Mouse (Mus musculus) testis, adult 2 months (tissue): ENCODE data around the gene Gm29666. TPM values are rescaled to one million over a fixed set of nuclear protein-coding genes. Genes with fewer than 3 reads are reported as not detected.
A peak's percentile ranks its signal among the peaks of the same experiment; 100 is the strongest.

Experiments
- H3K27ac ChIP-seq: fragments of 200-500 bp; 2 replicates; pipeline ENCODE4 v1.5.1; 2012; ENCODE audit warnings: low read depth, low read length; ENCODE audit not compliant: control insufficient read depth, insufficient read depth
- H3K27me3 ChIP-seq: fragments of 200-500 bp; 2 replicates; pipeline ENCODE4 v1.6.1; 2012; ENCODE audit warnings: mild to moderate bottlenecking, low read length, moderate library complexity; ENCODE audit not compliant: control insufficient read depth, insufficient read depth
- H3K36me3 ChIP-seq: fragments of 200-500 bp; 2 replicates; pipeline ENCODE4 v1.6.1; 2012; ENCODE audit warnings: mild to moderate bottlenecking, low read length; ENCODE audit not compliant: control insufficient read depth, insufficient read depth
- H3K4me1 ChIP-seq: fragments of 200-500 bp; 2 replicates; pipeline ENCODE4 v1.6.1; 2012; ENCODE audit warnings: low read length; ENCODE audit not compliant: control insufficient read depth, insufficient read depth
- H3K4me3 ChIP-seq: fragments of 200-500 bp; 2 replicates; pipeline ENCODE4 v1.5.1; 2012; ENCODE audit warnings: low read depth, mild to moderate bottlenecking, low read length, moderate library complexity, mixed read lengths; ENCODE audit not compliant: control insufficient read depth
- CTCF ChIP-seq: fragments of 200-500 bp; IDR thresholded peaks from 2 replicates; pipeline ENCODE4 v1.5.1; 2012; ENCODE audit warnings: low read depth, mild to moderate bottlenecking, inconsistent platforms, low read length, moderate library complexity; ENCODE audit not compliant: control insufficient read depth, insufficient read depth, insufficient replicate concordance
- POLR2A ChIP-seq: fragments of 200-500 bp; IDR thresholded peaks from 2 replicates; pipeline ENCODE4 v1.6.1; 2012; ENCODE audit warnings: low read depth, mild to moderate bottlenecking, inconsistent platforms, low read length, moderate library complexity; ENCODE audit not compliant: control insufficient read depth
- polyA plus RNA-seq: library from polyadenylated mRNA; depleted of rRNA; stranded (reverse); fragments of >200 nt; gene quantifications from 2 replicates; pipeline ENCODE4 v1.2.3, GENCODE M21; 2012; rRNA removed

The Gm29666 gene
- 0.96 and 1.0 TPM in 2 replicates for polyA plus RNA-seq

DNA sequence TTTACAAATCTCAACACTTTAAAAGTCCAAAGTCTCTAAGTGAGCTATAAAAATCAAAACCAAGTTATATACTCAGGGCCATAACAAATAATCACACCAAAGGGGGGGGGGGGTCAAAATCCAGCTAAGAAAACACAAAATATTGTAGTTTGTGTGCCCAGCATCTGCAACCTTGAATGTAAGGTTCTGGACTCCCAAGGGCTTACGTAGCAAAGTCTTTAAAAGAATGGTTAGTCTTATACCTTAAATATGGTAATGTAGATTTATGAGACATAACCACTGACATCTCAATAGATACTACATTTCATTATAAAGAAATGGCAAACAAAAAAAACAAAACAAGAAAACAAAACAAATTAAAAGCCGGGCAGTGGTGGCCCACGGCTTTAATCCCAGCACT lies at the start of gene Gm29666:
Gene Gm29666, minus strand, starts transcription at position 101 of the 400 bp plus-strand sequence.
- no peak for TF ChIP-seq CTCF
- no peak for TF ChIP-seq POLR2A
- no peaks in the 10 kb centered on the region for H3K27me3 ChIP-seq
- H3K4me3 ChIP-seq = peak within 1 kb of the TSS; percentile 10; the same call in 1 of the 2 replicates
- peaks cover 1% of the 10 kb centered on the region for H3K36me3 ChIP-seq
- no peak within 1 kb of the TSS for H3K27ac ChIP-seq
- H3K4me1 ChIP-seq = no peaks in the 10 kb centered on the region; the same call in 1 of the 2 replicates

DNA sequence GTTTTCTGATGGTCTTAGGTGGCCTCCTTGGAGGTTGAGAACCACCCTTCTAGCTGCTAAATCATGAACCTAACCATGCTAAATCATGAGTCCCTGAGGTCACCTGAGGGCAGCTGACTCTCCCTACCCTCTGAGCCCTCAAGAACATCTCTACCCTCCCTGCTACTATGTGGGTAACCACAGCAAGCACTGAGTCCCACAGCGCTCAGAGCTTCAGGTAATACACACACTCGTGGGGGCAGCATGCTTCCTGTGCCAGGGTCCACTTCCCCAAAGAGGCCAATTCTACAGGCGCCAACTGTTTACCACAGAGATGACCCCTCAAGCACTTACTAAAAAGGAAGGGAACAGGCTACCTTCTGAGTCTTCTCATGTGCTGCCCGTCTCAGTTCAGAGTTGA lies 48.7 kb upstream of the Gm29666 start:
- H3K4me1 ChIP-seq = no peaks in the 10 kb centered on the region
- no peaks in the 10 kb centered on the region for H3K36me3 ChIP-seq
- no peak overlapping the region for H3K27ac ChIP-seq
- no peaks in the 10 kb centered on the region for H3K27me3 ChIP-seq
- TF ChIP-seq CTCF = no peak
- TF ChIP-seq POLR2A = no peak
- no peak overlapping the region for H3K4me3 ChIP-seq

DNA sequence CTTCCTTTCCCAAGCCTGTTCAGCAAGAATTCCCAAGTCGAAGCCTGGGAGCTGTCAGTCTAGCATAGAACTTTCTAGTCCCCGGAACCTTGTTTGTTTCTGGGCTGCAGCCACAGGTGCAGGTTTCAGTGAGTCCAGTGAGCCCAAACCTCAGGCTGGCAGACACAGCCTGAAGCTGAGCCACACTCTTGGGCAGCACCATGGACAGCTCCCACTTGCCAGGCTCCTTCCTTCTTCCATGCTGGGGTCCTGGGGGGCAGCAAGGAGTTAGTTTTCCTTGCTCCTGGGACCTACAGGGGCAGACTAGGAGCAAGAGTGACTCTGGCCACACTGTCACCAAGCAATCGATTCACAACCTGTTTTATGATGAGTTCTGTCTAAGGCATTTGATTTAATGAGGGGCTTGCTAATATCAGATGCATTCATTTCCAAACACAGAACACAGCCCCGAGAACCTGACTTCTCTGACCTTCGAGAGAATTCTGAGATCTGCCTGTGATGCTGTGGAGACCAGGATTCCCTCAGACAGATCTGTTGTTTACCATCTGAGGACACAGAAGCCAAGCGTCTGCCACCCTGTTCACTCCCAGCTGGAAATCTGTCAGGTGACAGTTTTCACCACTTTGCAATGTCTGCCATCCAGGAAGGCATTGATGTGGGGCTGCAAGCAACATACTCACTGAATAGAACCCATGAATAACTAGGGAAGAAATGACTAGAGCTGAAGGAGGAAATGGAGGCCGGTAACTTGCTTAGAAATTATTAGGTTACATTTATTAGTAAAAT lies 45.9 kb upstream of the Gm29666 start:
- TF ChIP-seq CTCF (no peak), POLR2A (no peak)
- Histone ChIP-seq H3K27ac (no peak overlapping the region), H3K4me1 (no peaks in the 10 kb centered on the region), H3K36me3 (no peaks in the 10 kb centered on the region), H3K27me3 (no peaks in the 10 kb centered on the region), H3K4me3 (no peak overlapping the region)

DNA sequence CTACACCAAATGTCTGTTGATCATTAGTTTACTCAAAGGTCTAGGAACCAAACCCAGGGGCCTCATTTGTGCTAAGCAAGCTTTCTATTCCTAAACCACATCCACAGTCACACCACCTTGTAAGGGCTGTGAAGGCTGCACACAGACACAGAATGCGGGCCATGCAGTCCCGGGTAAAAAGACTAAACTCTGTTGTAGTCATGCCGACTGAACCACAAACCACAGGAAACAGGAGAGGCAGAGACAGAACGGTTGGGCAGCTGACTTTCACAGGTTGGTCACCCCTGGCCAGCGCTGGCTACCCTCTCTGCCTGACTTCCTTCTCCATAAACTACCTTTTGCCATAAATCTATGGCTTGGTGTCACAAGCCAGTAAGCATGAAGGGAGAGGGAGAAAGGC lies 44.9 kb upstream of the Gm29666 start:
- Histone ChIP-seq H3K27me3 (no peaks in the 10 kb centered on the region), H3K36me3 (no peaks in the 10 kb centered on the region), H3K4me1 (no peaks in the 10 kb centered on the region; the same call in 1 of the 2 replicates), H3K4me3 (no peak overlapping the region), H3K27ac (no peak overlapping the region)
- no peak for TF ChIP-seq POLR2A
- TF ChIP-seq CTCF = no peak

DNA sequence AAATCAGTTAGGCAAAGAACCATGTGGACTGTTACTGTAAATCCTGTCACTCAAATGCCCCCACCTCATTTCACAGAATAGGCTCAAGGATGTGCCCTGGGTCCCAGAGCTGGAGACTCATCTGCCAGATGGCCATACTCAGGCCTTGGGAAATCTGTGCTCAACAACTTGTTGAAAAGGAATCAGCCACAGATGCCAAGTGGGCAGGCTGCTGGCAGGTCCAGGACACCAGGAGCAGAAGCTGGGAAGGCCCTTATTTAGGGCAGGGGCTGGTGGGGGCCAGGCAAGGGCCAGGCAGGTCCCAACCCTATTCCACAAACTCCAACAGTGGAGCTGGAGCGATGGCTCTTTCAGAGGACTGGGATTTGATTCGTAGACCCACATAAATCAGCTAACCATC lies 42.7 kb upstream of the Gm29666 start:
- H3K27me3 ChIP-seq = no peaks in the 10 kb centered on the region
- no peak overlapping the region for H3K27ac ChIP-seq
- H3K4me3 ChIP-seq = no peak overlapping the region
- TF ChIP-seq CTCF = no peak
- TF ChIP-seq POLR2A = no peak
- H3K4me1 ChIP-seq = no peaks in the 10 kb centered on the region; the same call in 1 of the 2 replicates
- H3K36me3 ChIP-seq = no peaks in the 10 kb centered on the region

DNA sequence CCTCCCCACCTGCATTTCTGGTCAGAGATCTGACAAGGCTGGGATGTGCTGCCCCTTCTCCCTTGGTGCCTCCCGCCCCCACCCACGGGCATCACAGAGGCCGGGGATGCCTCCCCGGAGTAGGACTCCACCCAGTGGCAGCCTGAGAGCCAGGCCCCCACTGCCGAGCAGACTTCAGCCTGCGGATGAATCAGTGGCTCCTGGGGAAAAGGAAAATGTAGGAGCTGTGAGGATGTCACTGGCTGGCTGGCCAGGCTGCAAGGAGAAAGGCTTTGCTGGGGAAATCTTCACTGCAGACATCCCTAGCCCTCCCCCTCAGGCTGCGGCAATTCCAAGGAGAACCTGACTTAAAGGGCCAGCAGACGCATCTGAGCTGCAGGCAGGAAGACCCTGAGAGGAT lies 40.9 kb upstream of the Gm29666 start:
- no peak overlapping the region for H3K27ac ChIP-seq
- H3K36me3 ChIP-seq = no peaks in the 10 kb centered on the region
- H3K27me3 ChIP-seq = no peaks in the 10 kb centered on the region
- no peak for TF ChIP-seq CTCF
- TF ChIP-seq POLR2A = no peak
- H3K4me1 ChIP-seq = no peaks in the 10 kb centered on the region; the same call in 1 of the 2 replicates
- no peak overlapping the region for H3K4me3 ChIP-seq

DNA sequence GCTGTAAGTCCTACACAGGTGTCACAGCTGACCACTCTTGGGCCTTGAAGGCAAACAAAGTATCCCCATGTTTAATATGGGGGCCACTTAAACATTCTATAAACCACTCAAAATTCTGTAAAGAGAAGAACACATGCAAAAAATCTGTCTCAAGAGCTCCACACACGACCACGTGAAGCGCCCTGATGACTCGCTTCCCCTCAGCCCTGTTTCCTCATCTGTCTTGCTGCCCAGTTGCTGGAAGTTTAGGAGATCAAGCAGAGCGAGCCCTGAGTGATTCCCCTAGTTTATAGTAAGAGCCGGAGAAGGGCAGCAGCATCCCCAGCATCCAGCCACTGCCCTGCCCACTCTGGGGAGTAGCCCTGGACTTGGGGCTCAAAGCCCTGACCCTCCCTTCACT lies 40.1 kb upstream of the Gm29666 start:
- no peak overlapping the region for H3K4me3 ChIP-seq
- H3K27ac ChIP-seq = no peak overlapping the region
- H3K4me1 ChIP-seq = no peaks in the 10 kb centered on the region; the same call in 1 of the 2 replicates
- H3K36me3 ChIP-seq = no peaks in the 10 kb centered on the region
- H3K27me3 ChIP-seq = no peaks in the 10 kb centered on the region
- no peak for TF ChIP-seq POLR2A
- no peak for TF ChIP-seq CTCF
